Comparison of ENCODE assay signal across 8 mouse cellular contexts in genomic region chr1:97661406-97662241, GRCm38 (mm10). TPM values are rescaled to one million over a fixed set of nuclear protein-coding genes. Genes with fewer than 3 reads are reported as not detected.
DNase-seq lines count a peak whose midpoint lies in the region; ATAC-seq lines count a peak whose summit lies in the region.

D1Ertd622e (minus strand) TSS chr1:97662074.

- peak; percentile 61 for ATAC-seq in frontal cortex, adult (ENCODE audit: low TSS enrichment)
- peak; percentile 46 to 52 for ATAC-seq in hematopoietic stem cell, adult 5-6 weeks (replicated peaks in 1 of 2; ENCODE audit: insufficient read depth in 1 of 2, low FRiP score in 2 of 2, low TSS enrichment in 1 of 2, low read depth in 1 of 2, poor library complexity in 2 of 2, severe bottlenecking in 2 of 2)

- DNase-seq in Muller cell, postnatal 12 days (ENCODE audit: inconsistent ontology term): peak; percentile 94
- DNase-seq in cerebellum, adult 8-10 months: peak; percentile 83
- peak; percentile 76 to 84 for DNase-seq in layer of hippocampus, postnatal 10 days (ENCODE audit: low spot score in 2 of 2)
- DNase-seq in lung, postnatal 10 days: peak; percentile 82
- peak; percentile 87 for DNase-seq in ovary, postnatal 36 days (ENCODE audit: low spot score)
- peak; percentile 85 for DNase-seq in thymus, postnatal 14 days

RNA-seq across cellular contexts. Expression of gene D1Ertd622e, which starts in this region (rescaled TPM):
- 27.7 and 34.4 TPM in 2 replicates for total RNA-seq in hematopoietic stem cell, adult 5-6 weeks (2017)
- total RNA-seq in layer of hippocampus, postnatal 10 days (2021): 10 to 100 TPM; 40.8 to 46.7 TPM

Comparison
In these comparisons a context has a peak if more than half of its experiments do, and no peak if none do; other contexts are left out.
1. Peak in every context shown above with its lines: DNase-seq and ATAC-seq.